Mouse (Mus musculus) CH12.LX (cell line): ENCODE data around the gene Nsun7.

Experiments used
- E2F4 ChIP-seq: IDR thresholded peaks from 2 replicates; pipeline ENCODE4 v1.6.1; 2011; ENCODE audit warnings: low read depth, low read length, improper control_type of control experiment; ENCODE audit not compliant: insufficient replicate concordance
- GABPA ChIP-seq: IDR thresholded peaks from 2 replicates; pipeline ENCODE4 v1.6.1; 2012; ENCODE audit warnings: low read depth, low read length, improper control_type of control experiment, inconsistent platforms; ENCODE audit not compliant: insufficient replicate concordance
- HCFC1 ChIP-seq: IDR thresholded peaks from 2 replicates; pipeline ENCODE4 v1.6.1; 2012; ENCODE audit warnings: low read depth, mild to moderate bottlenecking, inconsistent platforms, low read length, improper control_type of control experiment
- JUN ChIP-seq: IDR thresholded peaks from 2 replicates; pipeline ENCODE4 v1.6.1; 2011; ENCODE audit warnings: low read depth, mild to moderate bottlenecking, low read length, improper control_type of control experiment, moderate library complexity; ENCODE audit not compliant: insufficient read depth
- NELFE ChIP-seq: IDR thresholded peaks from 2 replicates; pipeline ENCODE4 v1.6.1; 2011; ENCODE audit warnings: low read depth, low read length, improper control_type of control experiment
- POLR2AphosphoS2 ChIP-seq: IDR thresholded peaks from 2 replicates; pipeline ENCODE4 v1.6.1; 2011; ENCODE audit warnings: low read depth, low read length, improper control_type of control experiment
- SIN3A ChIP-seq: IDR thresholded peaks from 2 replicates; pipeline ENCODE4 v1.6.1; 2012; ENCODE audit warnings: low read length, improper control_type of control experiment, inconsistent platforms
- TCF12 ChIP-seq: IDR thresholded peaks from 2 replicates; pipeline ENCODE4 v1.6.1; 2014; ENCODE audit warnings: low read depth, mild to moderate bottlenecking, inconsistent platforms, low read length, improper control_type of control experiment
- ZNF384 ChIP-seq: IDR thresholded peaks from 2 replicates; pipeline ENCODE4 v1.6.1; 2012; ENCODE audit warnings: low read depth, low read length, improper control_type of control experiment, inconsistent platforms

DNA sequence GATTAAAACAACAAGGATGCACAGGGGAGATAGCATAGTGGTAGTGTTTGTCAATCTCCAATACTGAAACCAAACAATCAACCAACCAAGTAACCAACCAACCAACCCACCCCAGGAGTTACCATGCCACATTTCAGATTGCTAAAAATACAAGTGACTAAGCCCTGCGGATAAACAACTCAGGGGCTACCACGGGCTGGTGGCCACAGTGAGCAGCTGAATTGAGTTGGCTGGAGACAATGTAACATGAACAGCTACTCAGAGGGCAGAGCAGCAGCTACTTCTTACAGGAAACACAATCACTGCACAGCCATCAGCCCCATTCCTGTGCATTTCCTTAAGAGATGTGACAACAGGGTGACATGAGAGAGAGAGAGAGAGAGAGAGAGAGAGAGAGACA lies 84.5 kb downstream of the Nsun7 start:
- TF ChIP-seq ZNF384 (no peak), POLR2AphosphoS2 (no peak), NELFE (no peak), GABPA (no peak), JUN (no peak), SIN3A (no peak), E2F4 (no peak), HCFC1 (no peak), TCF12 (no peak)
